In genomic region chr2:147084366-147085071, GRCm38 (mm10) we compare ENCODE assay signal across 8 mouse cellular contexts. TPM values are rescaled to one million over a fixed set of nuclear protein-coding genes. Genes with fewer than 3 reads are reported as not detected.
DNase-seq lines count a peak whose midpoint lies in the region; ATAC-seq lines count a peak whose summit lies in the region.

No protein-coding gene starts in this region.

- peak overlapping the region; percentile 39 for H3K4me3 ChIP-seq in hindbrain, embryonic 10.5 days
- H3K4me3 ChIP-seq in liver, embryonic 12.5 days: peak overlapping the region; percentile 47

- H3K4me1 ChIP-seq in hindbrain, embryonic 10.5 days (replicated peaks): peaks cover 17% of the 10 kb centered on the region
- H3K4me1 ChIP-seq in liver, embryonic 12.5 days: peaks cover 16% of the 10 kb centered on the region

- peak; percentile 26 for DNase-seq in embryo, embryonic 10 days (ENCODE audit: low spot score)
- no peak for DNase-seq in embryo, embryonic 10.5 days (ENCODE audit: low spot score)
- peak; percentile 8 for DNase-seq in urinary bladder, postnatal 25 days (ENCODE audit: low spot score)
- no peak for DNase-seq in urinary bladder, adult 18-20 months (ENCODE audit: low spot score in 2 of 2)
- no peak for DNase-seq in hindbrain, embryonic 10.5 days (ENCODE audit: low spot score)
- no peak for DNase-seq in MN1 (ENCODE audit: low spot score)
- no peak for DNase-seq in spleen, adult 18-20 months

- H3K36me3 ChIP-seq in hindbrain, embryonic 10.5 days: no peaks in the 10 kb centered on the region
- H3K36me3 ChIP-seq in liver, embryonic 12.5 days: no peaks in the 10 kb centered on the region

- ATAC-seq in liver, embryonic 12.5 days: peak; percentile 40; the same call in 1 of the 2 replicates

- H3K27ac ChIP-seq in hindbrain, embryonic 10.5 days: peak overlapping the region; percentile 35
- H3K27ac ChIP-seq in liver, embryonic 12.5 days: no peak overlapping the region

- 2% methylated on average over 106 of the region's 106 CpGs for WGBS in hindbrain, embryonic 10.5 days
- WGBS in liver, embryonic 12.5 days (ENCODE audit: insufficient replicate concordance): 4% methylated on average over 93 of the region's 106 CpGs

- no peaks in the 10 kb centered on the region for H3K9me3 ChIP-seq in hindbrain, embryonic 10.5 days
- H3K9me3 ChIP-seq in liver, embryonic 12.5 days (replicated peaks): no peaks in the 10 kb centered on the region

- H3K4me2 ChIP-seq in liver, embryonic 12.5 days: peak overlapping the region; percentile 60

- peaks cover 100% of the 10 kb centered on the region for H3K27me3 ChIP-seq in hindbrain, embryonic 10.5 days (ENCODE audit: insufficient read depth, poor library complexity, severe bottlenecking)
- H3K27me3 ChIP-seq in liver, embryonic 12.5 days (replicated peaks): peaks cover 68% of the 10 kb centered on the region

- no peak overlapping the region for H3K9ac ChIP-seq in liver, embryonic 12.5 days

RNA-seq across cellular contexts. Expression of gene Nkx2-4, which starts 0.7 kb away (rescaled TPM):
- 0.17 TPM in 1 of 2 replicates, not detected in the other for polyA plus RNA-seq in hindbrain, embryonic 10.5 days (2016; fragmentation: Nextera tagmentation; extraction: Ambion mirVana)
- not detected in 2 replicates for polyA plus RNA-seq in liver, embryonic 12.5 days (2016; fragmentation: Nextera tagmentation; extraction: Ambion mirVana)

Comparison
In these comparisons a context has a peak if more than half of its experiments do, and no peak if none do; other contexts are left out.
1. DNase-seq: peak in embryo, embryonic 10 days (single experiment) and urinary bladder, postnatal 25 days (single experiment); none in embryo, embryonic 10.5 days (single experiment), urinary bladder, adult 18-20 months (0 of 2), hindbrain, embryonic 10.5 days (single experiment), MN1 (single experiment) and spleen, adult 18-20 months (0 of 2).